Mouse (Mus musculus) layer of hippocampus, postnatal 25 days (tissue): ENCODE results near the gene Cetn3. TPM values are rescaled to one million over a fixed set of nuclear protein-coding genes. Genes with fewer than 3 reads are reported as not detected.

ENCODE experiments used
- DNase-seq, 2 experiments: peaks; one replicate each; pipeline ENCODE4 v3.0.0; 2022; ENCODE audit warnings: mixed read lengths in 2 of 2, low spot score in 1 of 2; ENCODE audit errors: extremely low spot score in 1 of 2
- total RNA-seq, 2 experiments: library from RNA; stranded (reverse); gene quantifications; 2 replicates each; pipeline ENCODE4 v1.2.3; 2021

The Cetn3 gene
- total RNA-seq: 100 to 1,000 TPM in 1 of 2 experiments, 10 to 100 TPM in 1; 85.9 to 102 TPM

- peak in 1 of 2 experiments; percentile 74 for DNase-seq
These were observed at the start of gene Cetn3 for GRCm38 (mm10) chr13:81782971-81783404. TSS of gene Cetn3 (plus strand) at chr13:81783077.

GRCm38 (mm10) chr13:81736606-81737005 lies 46.3 kb upstream of the Cetn3 start:
- no peak for DNase-seq

- DNase-seq: no peak
These were observed 42.0 kb upstream of the Cetn3 start for GRCm38 (mm10) chr13:81740898-81741297.

DNA sequence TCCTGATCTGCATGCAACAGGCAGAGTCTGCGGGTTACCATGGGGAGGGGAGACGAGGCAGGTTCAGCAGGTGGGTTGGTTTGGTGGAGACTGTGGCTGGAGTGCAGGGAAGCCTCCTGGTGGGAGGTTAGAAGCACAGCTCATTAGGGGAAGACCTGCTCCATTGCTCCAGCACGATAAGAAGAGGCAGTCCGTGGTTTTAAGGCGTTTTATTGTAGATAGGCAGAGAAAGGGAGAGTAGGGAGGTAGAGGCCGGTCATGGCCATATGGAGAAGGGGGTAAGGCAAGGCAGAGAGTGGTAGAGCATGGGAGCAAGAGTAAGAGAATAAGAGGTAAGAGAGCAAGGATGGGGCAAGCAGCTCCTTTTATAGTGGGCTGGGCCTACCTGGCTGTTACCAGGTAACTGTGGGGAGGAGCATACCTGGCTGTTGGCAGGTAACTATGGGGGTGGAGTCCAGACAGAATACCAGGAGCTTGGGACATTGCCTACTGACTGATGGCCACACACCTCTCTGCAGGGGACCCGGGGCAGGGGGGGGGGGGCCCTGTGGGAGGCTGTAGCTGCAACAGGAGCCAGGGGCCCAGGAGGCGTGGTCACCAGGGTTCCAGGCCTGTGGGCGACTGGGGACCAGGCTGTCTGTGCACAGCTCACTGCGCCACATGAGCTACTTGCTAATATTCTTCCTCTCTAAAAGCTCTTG lies 39.3 kb upstream of the Cetn3 start:
- no peak for DNase-seq

- DNase-seq: no peak
These were observed 38.8 kb upstream of the Cetn3 start for GRCm38 (mm10) chr13:81744092-81744396.

DNA sequence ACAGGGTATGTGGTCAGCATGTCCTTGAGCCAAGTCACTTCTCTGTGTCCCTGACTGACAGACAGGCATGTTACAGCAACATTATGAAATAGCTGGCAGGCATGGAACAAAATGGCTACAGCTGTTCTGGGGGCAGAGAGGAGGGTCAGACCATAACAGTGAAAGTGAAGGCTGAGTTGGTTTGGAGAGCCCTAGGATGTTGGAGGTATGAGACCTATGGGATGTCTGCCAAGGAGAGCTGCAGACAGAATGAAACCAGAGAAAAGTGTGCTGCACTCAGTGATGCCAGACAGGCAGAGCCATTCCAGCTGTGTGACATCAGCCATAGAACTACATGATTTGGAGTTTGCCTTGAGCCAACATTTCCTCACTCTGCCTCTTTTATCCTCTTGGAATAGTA lies 28.0 kb upstream of the Cetn3 start:
- DNase-seq: no peak

DNA sequence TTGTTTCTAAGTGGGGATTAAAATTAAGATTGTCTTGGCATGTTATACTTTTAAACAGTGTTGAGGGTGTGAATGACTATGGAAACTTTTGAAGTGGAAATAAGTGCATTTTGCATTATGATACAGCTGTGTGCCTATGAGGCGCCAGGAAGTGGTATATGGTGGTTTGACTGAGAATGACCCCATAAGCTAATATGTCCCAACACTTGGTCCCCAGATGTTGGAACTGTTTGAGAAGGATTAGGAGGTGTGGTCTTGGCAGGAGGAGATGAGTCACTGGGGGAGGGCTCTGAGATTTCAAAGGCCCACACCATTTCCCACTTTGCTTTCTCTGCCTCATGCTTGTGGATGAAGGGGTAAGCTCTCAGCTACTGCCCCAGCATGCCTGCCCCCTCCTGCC lies 27.6 kb upstream of the Cetn3 start:
- no peak for DNase-seq

- no peak for DNase-seq
These were observed 25.7 kb upstream of the Cetn3 start for GRCm38 (mm10) chr13:81757058-81757660.

GRCm38 (mm10) chr13:81760379-81760778 lies 22.5 kb upstream of the Cetn3 start:
- DNase-seq: peak in 1 of 2 experiments; percentile 54

DNA sequence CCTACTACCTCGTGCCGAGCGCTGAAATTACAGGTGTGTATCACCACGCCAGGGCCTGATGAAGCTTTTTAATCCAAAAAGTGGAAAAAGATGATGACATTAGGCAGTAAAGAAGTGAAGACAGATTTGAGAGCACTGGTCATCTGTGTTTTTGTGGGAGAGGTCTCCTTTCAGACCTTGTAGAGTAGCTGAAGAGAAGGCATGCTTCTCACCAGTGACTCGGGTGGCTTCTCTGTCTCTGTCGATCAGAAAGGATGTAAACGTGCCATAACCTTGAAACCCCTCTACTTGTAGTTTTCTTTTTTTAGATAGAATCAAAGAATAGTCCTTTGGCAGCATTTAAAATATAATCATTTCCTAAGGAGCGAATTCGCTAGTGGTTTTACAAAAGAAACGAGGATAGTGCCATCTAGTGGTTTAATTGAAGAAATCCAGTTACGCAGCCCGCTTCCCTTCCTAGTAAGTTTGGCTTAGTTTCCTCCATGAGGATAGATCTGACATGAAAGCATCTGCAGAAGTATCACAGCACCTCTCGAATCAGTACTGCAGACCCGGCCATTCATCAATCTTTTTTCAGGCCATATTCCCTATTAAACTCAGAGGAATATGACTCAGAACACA lies 21.2 kb upstream of the Cetn3 start:
- no peak for DNase-seq

GRCm38 (mm10) chr13:81764173-81764572 lies 18.7 kb upstream of the Cetn3 start:
- no peak for DNase-seq

DNA sequence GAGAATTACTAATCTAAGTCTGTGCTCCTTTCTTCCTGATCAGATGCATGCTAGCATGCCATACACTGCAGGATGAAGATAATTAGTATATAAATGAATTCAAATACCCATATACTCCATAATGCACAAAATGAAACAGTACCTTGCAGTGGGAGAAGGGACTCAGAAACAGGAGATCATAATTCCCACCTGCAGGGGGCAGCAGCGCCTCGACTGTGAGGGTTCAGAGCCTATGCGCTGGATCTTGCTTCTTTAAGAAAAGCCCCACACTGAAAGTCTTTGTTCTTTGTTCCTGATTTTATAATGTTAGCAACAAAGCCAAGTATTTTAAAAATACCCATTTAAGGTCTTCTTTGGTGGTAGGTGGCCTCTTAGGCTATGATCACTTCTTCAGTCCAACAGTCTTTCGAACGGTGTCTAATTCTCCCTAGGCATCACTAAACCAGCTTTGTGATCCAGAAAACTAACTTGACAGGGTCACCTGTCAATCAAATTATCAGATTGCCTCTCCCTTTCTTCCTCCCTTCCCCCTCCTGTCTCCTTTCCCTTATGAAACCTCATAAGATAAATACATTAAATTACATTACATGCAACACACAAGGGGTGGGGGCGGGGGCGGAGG lies 15.7 kb upstream of the Cetn3 start:
- peak; percentile 85 to 97 for DNase-seq

DNA sequence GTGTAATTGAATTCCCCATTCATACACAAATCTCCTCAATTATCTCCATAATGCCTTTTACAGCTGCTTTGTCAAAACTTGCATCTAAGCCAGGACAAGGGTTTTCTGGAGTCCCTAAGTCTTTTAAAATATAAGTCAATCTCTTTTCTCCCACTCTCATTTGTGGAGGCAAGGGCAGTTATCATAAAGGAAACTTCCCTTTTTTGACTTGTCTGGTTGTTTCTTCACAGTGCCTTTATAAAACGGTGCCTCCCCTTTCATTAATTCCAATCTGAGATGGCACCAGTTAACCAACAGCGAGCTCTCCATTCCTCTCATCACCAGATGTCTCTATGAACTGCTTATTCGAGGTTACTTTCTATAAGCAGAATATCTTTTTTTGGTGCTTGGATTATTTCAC lies 6.7 kb upstream of the Cetn3 start:
- DNase-seq: no peak

DNA sequence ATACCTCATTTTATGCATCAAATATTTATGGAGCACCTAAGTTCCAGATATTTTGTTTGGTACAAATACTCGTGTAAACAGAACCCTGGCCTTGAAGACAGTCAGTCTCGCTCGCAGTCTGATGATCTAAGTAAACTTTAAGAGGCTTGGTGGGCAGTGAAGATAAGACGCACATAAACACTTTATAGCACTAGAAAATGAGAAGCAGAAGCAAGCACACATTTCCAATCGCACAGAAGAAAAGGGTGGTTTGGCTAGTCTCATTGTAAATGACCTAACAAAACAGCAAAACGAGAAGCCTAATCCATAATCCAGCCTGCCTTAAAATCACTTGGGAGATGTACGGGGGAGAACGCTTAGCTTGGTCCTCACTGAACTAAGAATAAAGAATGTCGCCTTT lies 402 bp upstream of the Cetn3 start:
- DNase-seq: no peak

- peak; percentile 87 to 91 for DNase-seq
These were observed 797 bp downstream of the Cetn3 start for GRCm38 (mm10) chr13:81783405-81784342.

GRCm38 (mm10) chr13:81785766-81786480 lies 3.0 kb downstream of the Cetn3 start:
- DNase-seq: no peak

DNA sequence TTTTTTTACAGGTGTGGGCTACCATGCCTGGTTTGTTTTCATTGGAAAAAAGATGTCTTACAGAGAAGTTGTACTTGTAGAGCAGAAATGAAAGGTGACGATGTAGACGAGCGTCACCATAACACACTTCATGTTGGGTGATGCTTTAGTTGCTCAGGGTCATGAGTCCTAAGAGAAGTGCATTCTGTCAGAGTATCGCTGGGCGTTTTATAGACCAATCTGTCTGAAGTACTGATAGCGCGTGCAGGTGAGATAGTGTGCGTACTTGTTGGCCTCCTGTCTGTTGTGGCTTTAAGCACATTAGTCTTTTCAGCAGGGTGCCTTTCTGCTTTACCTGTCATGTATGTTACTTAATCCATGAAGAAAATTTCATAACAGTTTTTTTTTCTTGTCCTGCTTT lies 7.3 kb downstream of the Cetn3 start:
- DNase-seq: no peak

- DNase-seq: no peak
These were observed 9.0 kb downstream of the Cetn3 start for GRCm38 (mm10) chr13:81791861-81792260.

DNA sequence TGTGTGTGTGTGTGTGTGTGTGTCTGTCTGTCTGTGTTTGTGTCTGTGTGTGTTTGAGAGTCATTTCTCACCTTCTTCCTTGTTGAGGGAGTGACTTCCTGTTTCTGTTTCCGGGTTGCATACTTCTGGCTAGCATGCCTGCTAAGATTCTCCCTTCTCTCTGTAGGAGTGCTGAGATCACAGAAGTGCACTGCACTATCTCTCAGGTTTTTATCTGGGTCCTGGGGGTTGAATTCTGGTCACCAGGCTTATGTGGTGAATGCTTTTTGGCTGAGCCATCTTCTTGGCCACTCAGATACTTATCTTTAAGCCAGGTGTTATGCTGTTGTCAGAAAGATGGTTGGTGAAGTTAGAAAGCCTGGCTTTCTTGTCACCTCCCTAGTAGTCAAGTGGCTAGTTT lies 11.0 kb downstream of the Cetn3 start:
- DNase-seq: no peak

- DNase-seq: no peak
These were observed 18.2 kb downstream of the Cetn3 start for GRCm38 (mm10) chr13:81801121-81801520.
